Mouse (Mus musculus) limb, embryonic 13.5 days (tissue): ENCODE results near the gene Sirt1. TPM values are rescaled to one million over a fixed set of nuclear protein-coding genes. Genes with fewer than 3 reads are reported as not detected.
A peak's percentile ranks its signal among the peaks of the same experiment; 100 is the strongest.

Source experiments
- ATAC-seq: fragments of 200-750 bp; cut with Nextera tagmentation; 2 replicates; pipeline ENCODE4 v1.8.0; 2017; ENCODE audit warnings: low read depth, moderate number of reproducible peaks, moderate TSS enrichment; ENCODE audit not compliant: low FRiP score
- H3K27ac ChIP-seq: fragments of 300-500 bp; sonication (generic); 2 replicates; pipeline ENCODE4 v1.5.1; 2015; ENCODE audit warnings: inconsistent platforms, mild to moderate bottlenecking, moderate library complexity
- H3K27me3 ChIP-seq: fragments of 300-500 bp; sonication (generic); 2 replicates; pipeline ENCODE4 v1.6.1; 2015; ENCODE audit warnings: mild to moderate bottlenecking, inconsistent platforms
- H3K36me3 ChIP-seq: fragments of 300-500 bp; sonication (generic); 2 replicates; pipeline ENCODE4 v1.6.1; 2015; ENCODE audit warnings: inconsistent platforms, mild to moderate bottlenecking, moderate library complexity
- H3K4me1 ChIP-seq: fragments of 300-500 bp; sonication (generic); 2 replicates; pipeline ENCODE4 v1.6.1; 2015; ENCODE audit warnings: inconsistent platforms
- H3K4me2 ChIP-seq: fragments of 300-500 bp; sonication (generic); replicated peaks from 2 replicates; pipeline ENCODE4 v1.6.1; 2015; ENCODE audit warnings: inconsistent platforms, mild to moderate bottlenecking, moderate library complexity
- H3K4me3 ChIP-seq: fragments of 300-500 bp; sonication (generic); 2 replicates; pipeline ENCODE4 v1.5.1; 2015; ENCODE audit warnings: moderate library complexity, mild to moderate bottlenecking, inconsistent platforms
- H3K9ac ChIP-seq: fragments of 300-500 bp; sonication (generic); 2 replicates; pipeline ENCODE4 v1.6.1; 2015; ENCODE audit warnings: mild to moderate bottlenecking, inconsistent platforms
- H3K9me3 ChIP-seq: fragments of 300-500 bp; sonication (generic); 2 replicates; pipeline ENCODE4 v1.6.1; 2016; ENCODE audit warnings: inconsistent platforms
- WGBS: fragments of 180-500 bp; shearing (Covaris S2); methylation state at CpG from one replicate; pipeline ENCODE4 v1.1.7; 2015; 5-methylcytosine and 5-hydroxymethylcytosine counted together
- polyA plus RNA-seq: library from polyadenylated mRNA; unstranded; fragments of >200 nt; fragmentation: Nextera tagmentation; extraction: Ambion mirVana; gene quantifications from 2 replicates; pipeline ENCODE4 v1.2.1, GENCODE M21; 2015

Sirt1 gene
- polyA plus RNA-seq, 1 experiment from 2014 or later: 6.5 TPM

DNA sequence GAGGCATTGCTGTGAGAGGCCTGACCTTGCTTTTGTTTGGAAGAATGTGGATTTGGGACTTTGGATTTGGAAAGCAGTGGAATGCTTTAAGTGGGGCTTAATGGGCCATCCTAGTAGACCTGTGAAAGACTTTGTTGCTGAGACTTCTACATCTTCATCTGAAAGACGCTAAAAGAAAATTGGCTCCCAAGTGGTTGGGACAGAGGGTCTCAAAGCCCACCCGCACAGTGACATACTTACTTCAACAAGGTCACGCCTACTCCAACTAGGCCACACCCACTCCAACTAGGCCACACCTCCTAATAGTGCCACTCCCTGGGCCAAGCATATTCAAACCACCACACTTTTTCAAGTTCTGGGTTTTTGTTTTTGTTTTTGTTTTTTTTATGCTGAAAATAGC, 36.8 kb downstream of the Sirt1 start:
- no peak for ATAC-seq
- no peak overlapping the region for H3K27ac ChIP-seq
- peaks cover under 1% of the 10 kb centered on the region; the same call in 1 of the 2 replicates for H3K4me1 ChIP-seq
- H3K36me3 ChIP-seq: no peaks in the 10 kb centered on the region
- H3K9ac ChIP-seq: no peak overlapping the region
- H3K9me3 ChIP-seq: no peaks in the 10 kb centered on the region
- no peaks in the 10 kb centered on the region for H3K27me3 ChIP-seq
- no peak overlapping the region for H3K4me3 ChIP-seq
- no peak overlapping the region for H3K4me2 ChIP-seq
- whole genome bisulfite sequencing: 97% methylated on average over 3 of the region's 3 CpGs

DNA sequence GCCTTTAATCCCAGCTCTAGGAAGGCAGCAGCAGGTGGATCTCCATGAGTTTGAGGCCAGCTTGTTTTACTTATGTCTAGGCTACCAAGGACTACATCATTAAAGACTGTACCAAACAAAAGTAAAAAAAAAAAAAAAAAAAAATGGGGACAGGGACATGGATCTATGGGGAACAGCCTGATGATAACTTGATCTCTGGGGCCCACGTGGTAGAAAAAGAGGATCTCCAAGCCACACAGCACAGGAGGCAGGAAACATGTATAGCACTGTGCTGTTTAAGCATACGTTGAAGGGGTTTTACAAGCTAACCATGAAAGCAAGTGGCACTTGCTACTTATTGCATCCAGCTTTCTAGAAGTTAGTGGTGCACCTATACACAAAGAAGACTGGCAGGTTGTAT, 40.2 kb downstream of the Sirt1 start:
- H3K27me3 ChIP-seq: no peaks in the 10 kb centered on the region
- peaks cover 18% of the 10 kb centered on the region for H3K4me1 ChIP-seq
- H3K4me3 ChIP-seq: no peak overlapping the region
- WGBS: 83% methylated on average over 2 of the region's 2 CpGs
- H3K4me2 ChIP-seq: no peak overlapping the region
- no peaks in the 10 kb centered on the region for H3K36me3 ChIP-seq
- no peak overlapping the region for H3K27ac ChIP-seq
- no peaks in the 10 kb centered on the region for H3K9me3 ChIP-seq
- H3K9ac ChIP-seq: no peak overlapping the region
- ATAC-seq: no peak

DNA sequence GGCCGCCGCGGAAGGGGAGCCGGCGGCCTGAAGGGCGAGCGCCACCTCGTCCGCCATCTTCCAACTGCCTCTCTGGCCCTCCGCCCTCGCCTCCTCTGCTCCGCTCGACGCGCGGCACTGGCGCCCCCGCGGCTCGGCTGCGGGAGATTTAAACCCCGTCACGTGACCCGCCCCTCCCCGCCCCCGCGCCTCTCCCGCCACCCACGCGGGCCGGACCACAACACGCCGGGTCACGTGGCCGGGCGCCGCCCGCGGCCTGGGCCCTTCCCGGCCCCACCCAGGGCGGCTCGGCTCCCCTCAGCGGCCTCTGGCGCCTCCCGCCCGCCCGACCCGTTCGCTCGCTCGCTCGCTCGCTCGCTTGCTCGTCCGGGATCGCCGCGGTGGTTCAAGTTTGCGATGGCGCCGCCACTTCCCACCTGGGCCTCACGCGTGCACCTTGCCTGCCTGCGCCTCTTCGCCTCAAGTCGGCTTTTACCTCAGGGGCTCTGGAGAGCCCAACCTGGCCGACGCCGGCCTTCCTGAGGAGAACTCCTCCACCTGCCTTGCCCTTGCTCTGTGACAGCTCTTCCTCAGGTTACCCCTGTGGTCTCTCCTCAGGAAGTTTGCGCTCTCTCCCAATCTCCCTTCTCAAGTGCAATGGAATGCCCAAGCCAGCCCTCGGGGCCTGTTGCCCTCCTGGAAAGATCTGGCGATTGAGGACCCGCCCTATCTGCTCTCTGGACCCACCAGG, 42.4 kb downstream of the Sirt1 start:
- Histone ChIP-seq H3K4me2 (peak overlapping the region; percentile 79), H3K27ac (peak overlapping the region; percentile 94), H3K4me3 (peak overlapping the region; percentile 77), H3K4me1 (peaks cover 24% of the 10 kb centered on the region), H3K9ac (peak overlapping the region; percentile 95), H3K36me3 (peaks cover 13% of the 10 kb centered on the region), H3K9me3 (no peaks in the 10 kb centered on the region), H3K27me3 (no peaks in the 10 kb centered on the region)
- peak; percentile 96 for ATAC-seq
- under 1% methylated on average over 61 of the region's 74 CpGs for WGBS

DNA sequence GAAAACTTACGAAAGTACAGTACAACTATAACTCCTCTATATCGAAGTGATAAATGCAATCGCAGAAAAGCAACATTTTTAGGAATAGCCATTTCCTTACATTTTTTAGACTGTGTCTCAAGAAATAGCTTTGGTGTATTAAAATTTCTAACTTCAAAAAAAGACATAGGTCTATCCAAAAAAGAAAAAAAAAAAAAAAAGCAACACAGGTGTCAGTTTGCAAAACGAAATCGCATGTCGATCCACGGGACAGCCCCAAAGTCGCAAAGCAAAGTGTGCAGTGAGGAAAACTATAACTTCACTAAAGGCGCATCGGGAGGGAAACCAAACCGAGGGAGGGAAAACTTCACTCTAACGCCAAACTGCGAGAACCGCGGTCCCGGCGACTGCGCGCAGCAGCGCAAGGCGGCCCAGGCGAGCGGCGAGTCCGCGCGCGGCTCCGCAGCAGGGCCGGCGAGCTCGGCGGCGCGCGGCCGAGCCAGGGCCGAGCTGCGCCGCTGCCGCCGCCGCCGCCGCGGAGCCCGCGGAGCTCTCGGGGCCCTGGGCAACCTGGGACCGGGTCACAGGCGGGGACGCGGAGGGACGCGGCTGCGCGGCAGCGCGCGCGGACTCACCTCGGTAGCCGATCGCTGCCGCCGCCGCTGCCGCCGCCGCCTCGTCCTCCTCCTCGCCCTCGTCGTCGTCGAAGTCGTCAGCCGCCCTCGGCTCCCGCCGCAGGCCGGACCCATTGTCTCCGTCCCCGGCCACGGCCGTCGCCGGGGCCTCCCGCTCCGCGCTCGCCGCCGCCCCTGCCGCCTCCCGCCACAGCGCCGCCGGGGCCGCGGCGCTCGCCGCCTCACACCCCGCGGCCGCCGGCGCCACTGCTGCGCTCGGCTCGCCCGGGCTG, 43.3 kb downstream of the Sirt1 start:
- H3K36me3 ChIP-seq: peaks cover 22% of the 10 kb centered on the region
- H3K9me3 ChIP-seq: no peaks in the 10 kb centered on the region
- peak overlapping the region; percentile 77 for H3K4me3 ChIP-seq
- H3K4me1 ChIP-seq: peaks cover 24% of the 10 kb centered on the region
- ATAC-seq: peak; percentile 77
- H3K4me2 ChIP-seq: peak overlapping the region; percentile 79
- 1% methylated on average over 98 of the region's 113 CpGs for WGBS
- peak overlapping the region; percentile 94 for H3K27ac ChIP-seq
- no peaks in the 10 kb centered on the region for H3K27me3 ChIP-seq
- H3K9ac ChIP-seq: peak overlapping the region; percentile 95

DNA sequence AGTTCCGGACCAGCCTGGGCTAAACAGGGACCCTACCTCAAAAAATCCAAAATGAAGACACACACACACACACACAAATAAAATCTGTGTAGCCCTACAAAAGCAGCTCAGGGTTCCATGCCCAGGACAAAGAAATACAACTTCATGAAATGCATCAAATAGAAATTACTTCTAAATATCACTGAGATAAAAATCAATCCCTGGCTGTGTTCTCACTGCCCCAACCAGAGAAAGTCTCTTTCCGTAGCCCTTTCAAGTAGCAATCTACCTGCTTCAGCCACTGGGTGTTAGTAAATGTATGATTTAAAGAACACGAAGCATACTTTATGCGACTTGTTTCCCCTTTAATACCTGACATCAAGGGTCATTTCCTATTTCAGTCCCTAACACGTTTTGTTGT, 44.2 kb downstream of the Sirt1 start:
- no peak for ATAC-seq

DNA sequence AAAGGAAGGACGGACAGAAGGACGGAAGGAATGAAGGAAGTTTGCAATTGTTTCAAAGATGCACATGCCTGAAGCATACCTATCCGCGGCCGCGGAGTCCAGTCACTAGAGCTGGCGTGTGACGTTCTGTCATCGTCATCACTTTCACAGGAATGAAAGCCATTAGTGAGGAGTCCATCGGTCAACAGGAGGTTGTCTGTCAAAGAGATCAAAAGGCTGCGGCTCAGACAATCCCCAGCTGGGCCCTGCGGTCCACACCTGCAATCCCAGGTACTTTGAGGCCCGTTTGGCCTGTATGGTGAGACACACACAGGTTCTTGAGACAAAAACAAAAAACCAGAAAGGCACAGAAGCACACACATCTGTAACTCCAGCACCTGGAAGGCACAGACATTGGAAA, 44.6 kb downstream of the Sirt1 start:
- Histone ChIP-seq H3K27me3 (no peaks in the 10 kb centered on the region), H3K4me1 (peaks cover 24% of the 10 kb centered on the region), H3K27ac (no peak overlapping the region), H3K9ac (peak overlapping the region; percentile 95), H3K9me3 (no peaks in the 10 kb centered on the region), H3K4me3 (peak overlapping the region; percentile 77), H3K4me2 (peak overlapping the region; percentile 79), H3K36me3 (peaks cover 32% of the 10 kb centered on the region)
- no peak for ATAC-seq
- WGBS: 42% methylated on average over 13 of the region's 13 CpGs

More for the DNA sequence above, 44.2 kb downstream of the Sirt1 start:
- Histone ChIP-seq H3K4me1 (peaks cover 24% of the 10 kb centered on the region), H3K36me3 (peaks cover 30% of the 10 kb centered on the region), H3K9ac (peak overlapping the region; percentile 95), H3K4me2 (peak overlapping the region; percentile 79), H3K27me3 (no peaks in the 10 kb centered on the region), H3K4me3 (peak overlapping the region; percentile 77), H3K27ac (no peak overlapping the region), H3K9me3 (no peaks in the 10 kb centered on the region)
- WGBS: 22% methylated on average over 5 of the region's 5 CpGs

DNA sequence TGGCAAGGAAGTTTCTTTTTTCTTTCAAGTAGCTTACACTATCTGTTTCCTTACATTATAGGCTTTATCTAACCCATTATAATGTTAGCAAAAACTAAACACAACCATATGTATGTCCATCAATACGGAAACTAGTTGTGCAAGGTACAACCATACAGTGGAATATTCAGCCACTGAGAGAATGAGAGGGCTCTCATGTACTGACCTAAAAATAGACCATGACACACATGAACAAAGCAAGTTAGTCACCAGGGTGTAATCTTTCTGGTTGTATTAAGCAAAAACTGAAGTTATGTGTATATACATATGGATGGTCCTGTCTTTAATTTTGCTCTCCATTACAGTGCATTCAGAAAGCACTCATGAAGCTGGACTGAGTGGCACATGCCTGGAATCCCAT, 54.4 kb downstream of the Sirt1 start:
- Histone ChIP-seq H3K4me3 (no peak overlapping the region), H3K36me3 (peaks cover 69% of the 10 kb centered on the region), H3K4me2 (no peak overlapping the region), H3K4me1 (no peaks in the 10 kb centered on the region), H3K27ac (no peak overlapping the region), H3K9me3 (no peaks in the 10 kb centered on the region), H3K27me3 (no peaks in the 10 kb centered on the region), H3K9ac (no peak overlapping the region)
- no peak for ATAC-seq
- WGBS: 94% methylated on average over 1 of the region's 1 CpGs

DNA sequence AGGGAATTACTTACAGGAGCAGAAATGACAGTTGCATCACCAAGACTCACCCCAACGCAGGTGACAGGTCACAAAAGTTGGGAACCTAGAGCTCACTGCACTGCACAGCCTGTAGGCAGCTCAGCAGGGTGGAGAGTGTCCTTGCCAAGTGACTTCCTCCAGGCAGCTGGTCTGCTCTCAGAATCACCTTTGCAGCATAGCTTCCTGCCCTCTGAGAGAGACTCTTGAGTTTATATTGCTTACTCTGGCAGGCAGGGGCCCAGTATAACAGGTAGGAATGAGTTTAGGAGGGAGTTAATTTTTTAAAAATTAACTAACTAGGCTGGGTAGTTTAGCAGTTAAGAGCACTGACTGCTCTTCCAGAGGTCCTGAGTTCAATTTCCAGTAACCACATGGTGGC, 67.8 kb downstream of the Sirt1 start:
- no peak for ATAC-seq

DNA sequence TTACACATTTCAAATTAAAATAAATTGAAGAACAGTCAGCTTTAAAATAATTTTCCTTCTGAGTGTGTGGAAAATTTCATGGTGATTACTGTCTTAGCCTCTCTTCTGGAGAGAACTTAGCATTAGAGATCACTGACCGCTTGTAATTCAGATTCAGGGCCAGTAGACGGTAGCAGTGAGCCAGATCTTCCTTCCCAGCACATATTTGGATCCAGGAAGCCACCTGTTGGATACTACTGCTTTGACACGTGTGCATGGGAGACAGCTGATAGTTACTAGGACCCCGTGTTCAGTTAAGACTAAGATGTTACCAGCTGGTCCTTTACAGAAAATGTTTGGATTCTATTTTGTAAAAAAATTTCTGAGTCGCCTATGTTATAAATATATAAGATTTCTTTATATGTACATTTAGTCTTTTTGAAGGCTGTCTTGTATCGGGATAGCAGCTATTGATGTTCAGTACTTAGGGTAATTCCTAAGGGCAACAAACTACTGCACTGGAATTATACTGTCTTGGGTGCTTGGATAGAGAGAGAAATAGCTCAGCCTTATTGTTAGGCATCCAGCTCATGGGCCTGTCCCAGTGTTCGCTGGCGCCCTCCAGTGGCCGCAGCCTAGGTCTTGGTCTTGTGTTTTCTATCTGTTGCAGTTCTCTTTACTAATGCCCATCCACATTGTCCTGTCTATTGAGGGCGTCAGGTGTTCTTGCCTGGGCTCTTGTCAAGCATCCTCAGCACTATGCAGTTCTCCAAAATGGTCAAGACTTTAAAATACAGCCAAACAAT, 72.7 kb downstream of the Sirt1 start:
- no peak overlapping the region for H3K27ac ChIP-seq
- H3K9me3 ChIP-seq: no peaks in the 10 kb centered on the region
- H3K4me3 ChIP-seq: no peak overlapping the region
- H3K36me3 ChIP-seq: peaks cover 65% of the 10 kb centered on the region
- peak; percentile 59; the same call in 1 of the 2 replicates for ATAC-seq
- no peak overlapping the region for H3K4me2 ChIP-seq
- H3K4me1 ChIP-seq: no peaks in the 10 kb centered on the region
- H3K9ac ChIP-seq: no peak overlapping the region
- no peaks in the 10 kb centered on the region for H3K27me3 ChIP-seq
- WGBS: 45% methylated on average over 10 of the region's 10 CpGs

More for the DNA sequence above, 67.8 kb downstream of the Sirt1 start:
- Histone ChIP-seq H3K27ac (no peak overlapping the region), H3K4me3 (no peak overlapping the region), H3K27me3 (no peaks in the 10 kb centered on the region), H3K4me1 (no peaks in the 10 kb centered on the region), H3K9me3 (no peaks in the 10 kb centered on the region), H3K9ac (no peak overlapping the region), H3K4me2 (no peak overlapping the region), H3K36me3 (peaks cover 73% of the 10 kb centered on the region)
- 84% methylated on average over 1 of the region's 1 CpGs for WGBS

DNA sequence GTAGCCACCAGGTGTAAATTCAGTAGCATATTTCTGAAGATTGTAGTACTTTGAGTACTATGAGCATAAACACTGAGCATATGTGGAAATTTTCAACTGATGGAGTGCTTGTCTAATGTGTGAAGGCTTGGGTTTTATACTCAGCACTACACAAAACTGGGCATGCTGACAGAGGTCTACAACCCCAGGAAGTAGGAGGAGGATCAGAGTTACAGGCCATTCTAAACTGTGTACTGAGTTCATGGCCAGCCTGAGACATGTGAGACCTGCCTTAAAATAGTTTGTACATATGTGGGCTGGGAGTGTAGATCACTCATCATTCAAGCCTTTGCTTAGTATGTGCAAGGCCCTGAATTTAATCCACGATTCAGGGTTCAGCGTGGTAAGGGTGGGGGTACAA, 79.1 kb downstream of the Sirt1 start:
- Histone ChIP-seq H3K9me3 (no peaks in the 10 kb centered on the region), H3K36me3 (peaks cover 58% of the 10 kb centered on the region), H3K27ac (no peak overlapping the region), H3K9ac (no peak overlapping the region), H3K4me1 (no peaks in the 10 kb centered on the region), H3K27me3 (no peaks in the 10 kb centered on the region), H3K4me3 (no peak overlapping the region), H3K4me2 (no peak overlapping the region)
- no peak for ATAC-seq
- 90% methylated on average over 2 of the region's 2 CpGs for WGBS

DNA sequence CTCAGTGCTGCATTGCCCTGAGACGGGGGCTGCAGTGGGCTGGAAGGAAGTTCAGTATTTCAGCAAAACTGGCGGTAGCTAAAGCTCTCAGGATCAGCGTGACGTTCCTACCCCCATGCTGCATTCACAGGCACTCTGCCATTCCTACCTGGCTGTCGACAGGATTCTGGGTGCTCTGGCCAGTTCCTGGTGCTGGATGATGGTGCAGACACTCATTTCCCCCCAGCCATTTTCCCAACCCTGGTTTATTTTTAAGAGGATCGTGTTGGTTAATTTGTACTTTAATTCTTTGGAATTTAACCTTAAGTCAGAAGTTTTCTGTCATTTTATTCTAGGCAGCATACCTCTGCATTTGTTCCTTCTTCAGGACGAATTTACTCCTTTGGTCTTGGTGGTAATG, 98.7 kb downstream of the Sirt1 start:
- 84% methylated on average over 7 of the region's 7 CpGs for WGBS
- Histone ChIP-seq H3K9ac (no peak overlapping the region), H3K36me3 (peaks cover 66% of the 10 kb centered on the region)

DNA sequence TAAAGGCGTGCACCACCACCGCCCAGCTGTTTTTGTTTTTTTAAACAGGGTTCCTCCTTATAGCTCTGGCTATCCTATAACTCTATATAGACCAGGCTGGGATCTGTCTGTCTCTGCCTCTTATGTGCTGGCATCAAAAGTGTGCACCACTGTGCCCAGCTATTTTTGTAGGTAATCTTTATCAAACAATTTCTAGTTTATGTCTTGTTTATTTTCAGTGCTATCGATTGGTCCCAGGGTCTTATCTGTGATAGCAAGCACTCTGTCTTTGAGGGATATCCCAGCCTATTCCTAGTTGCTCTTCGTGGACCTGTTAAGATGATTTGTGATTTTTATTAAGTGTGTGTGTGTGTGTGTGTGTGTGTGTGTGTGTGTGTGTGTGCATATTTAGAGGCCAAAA, 99.1 kb downstream of the Sirt1 start:
- H3K4me2 ChIP-seq: no peak overlapping the region
- H3K9ac ChIP-seq: no peak overlapping the region
- H3K27ac ChIP-seq: no peak overlapping the region
- no peaks in the 10 kb centered on the region for H3K27me3 ChIP-seq
- H3K9me3 ChIP-seq: no peaks in the 10 kb centered on the region
- ATAC-seq: no peak
- no peaks in the 10 kb centered on the region for H3K4me1 ChIP-seq
- peaks cover 66% of the 10 kb centered on the region for H3K36me3 ChIP-seq
- no peak overlapping the region for H3K4me3 ChIP-seq
- 96% methylated on average over 4 of the region's 4 CpGs for WGBS

More for the DNA sequence above, 98.7 kb downstream of the Sirt1 start:
- Histone ChIP-seq H3K4me1 (no peaks in the 10 kb centered on the region), H3K4me3 (no peak overlapping the region), H3K27me3 (no peaks in the 10 kb centered on the region), H3K27ac (no peak overlapping the region), H3K9me3 (no peaks in the 10 kb centered on the region), H3K4me2 (no peak overlapping the region)
- no peak for ATAC-seq
